Mouse (Mus musculus): ENCODE results near the gene Tead3. TPM values are rescaled to one million over a fixed set of nuclear protein-coding genes. Genes with fewer than 3 reads are reported as not detected.

Tead3 gene
- polyA plus RNA-seq, 1 experiment from 2014 or later = 1.9 TPM

DNA sequence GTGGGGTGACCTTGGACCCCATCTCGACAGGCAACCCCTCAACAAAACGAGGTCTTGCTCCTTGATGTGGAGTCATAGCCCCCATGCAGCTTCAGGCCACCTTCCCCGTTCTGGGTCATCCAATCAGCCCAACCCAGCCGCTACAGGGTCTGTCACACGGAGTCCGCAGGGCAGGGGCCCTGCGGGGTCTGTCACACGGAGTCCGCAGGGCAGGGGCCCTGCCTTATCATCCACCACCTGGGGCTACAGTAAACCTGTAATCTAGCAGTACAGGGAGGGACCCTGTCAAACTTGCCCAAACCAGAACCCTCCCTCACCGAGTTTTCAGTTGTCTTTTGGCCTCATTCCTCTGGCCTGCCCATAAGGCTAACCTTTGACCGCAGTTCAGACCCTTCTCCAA lies 1.4 kb upstream of the Tead3 start:
- Histone ChIP-seq H3K4me2 (peak overlapping the region; percentile 89), H3K4me3 (peak overlapping the region; percentile 72), H3K9me3 (replicated peaks) (no peaks in the 10 kb centered on the region), H3K27me3 (replicated peaks) (peaks cover 52% of the 10 kb centered on the region), H3K27ac (peak overlapping the region; percentile 88), H3K9ac (peak overlapping the region; percentile 78), H3K4me1 (peaks cover 69% of the 10 kb centered on the region), H3K36me3 (no peaks in the 10 kb centered on the region)
- WGBS (ENCODE audit: insufficient replicate concordance) = 3% methylated on average over 11 of the region's 11 CpGs
- peak; percentile 81 for ATAC-seq

DNA sequence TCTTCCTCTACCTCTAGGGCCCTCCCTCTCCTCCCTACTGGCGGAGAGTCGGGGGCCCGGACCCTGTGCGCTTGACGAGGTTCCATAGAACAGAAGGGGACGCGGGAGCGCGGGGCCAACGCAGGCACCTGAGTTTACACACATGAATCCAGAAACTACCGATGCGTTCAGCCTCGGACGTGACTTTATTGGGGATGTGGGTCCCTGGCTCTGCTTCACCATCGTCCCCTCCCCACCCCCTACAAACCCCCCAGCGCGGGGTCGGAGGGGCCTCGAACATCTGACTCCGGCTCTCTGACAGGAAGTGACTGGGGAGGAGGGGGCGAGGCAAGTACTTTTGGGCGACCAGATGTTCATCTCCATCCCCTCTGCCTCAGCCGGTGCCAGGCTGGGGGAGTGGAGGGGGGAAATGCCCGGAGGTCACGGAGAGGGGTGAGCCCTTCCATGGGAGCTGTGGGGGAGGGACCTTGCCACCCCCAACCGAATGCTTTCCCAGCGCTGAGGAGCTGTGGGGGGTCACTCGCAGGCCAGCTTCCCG lies 805 bp upstream of the Tead3 start:
- no peak for ATAC-seq
- H3K4me3 ChIP-seq = peak overlapping the region; percentile 72
- peak overlapping the region; percentile 89 for H3K4me2 ChIP-seq
- no peaks in the 10 kb centered on the region for H3K9me3 ChIP-seq (replicated peaks)
- 1% methylated on average over 29 of the region's 29 CpGs for WGBS (ENCODE audit: insufficient replicate concordance)
- H3K27ac ChIP-seq = peak overlapping the region; percentile 88
- peak overlapping the region; percentile 78 for H3K9ac ChIP-seq
- peaks cover 73% of the 10 kb centered on the region for H3K4me1 ChIP-seq
- H3K27me3 ChIP-seq (replicated peaks) = peaks cover 58% of the 10 kb centered on the region
- H3K36me3 ChIP-seq = no peaks in the 10 kb centered on the region

DNA sequence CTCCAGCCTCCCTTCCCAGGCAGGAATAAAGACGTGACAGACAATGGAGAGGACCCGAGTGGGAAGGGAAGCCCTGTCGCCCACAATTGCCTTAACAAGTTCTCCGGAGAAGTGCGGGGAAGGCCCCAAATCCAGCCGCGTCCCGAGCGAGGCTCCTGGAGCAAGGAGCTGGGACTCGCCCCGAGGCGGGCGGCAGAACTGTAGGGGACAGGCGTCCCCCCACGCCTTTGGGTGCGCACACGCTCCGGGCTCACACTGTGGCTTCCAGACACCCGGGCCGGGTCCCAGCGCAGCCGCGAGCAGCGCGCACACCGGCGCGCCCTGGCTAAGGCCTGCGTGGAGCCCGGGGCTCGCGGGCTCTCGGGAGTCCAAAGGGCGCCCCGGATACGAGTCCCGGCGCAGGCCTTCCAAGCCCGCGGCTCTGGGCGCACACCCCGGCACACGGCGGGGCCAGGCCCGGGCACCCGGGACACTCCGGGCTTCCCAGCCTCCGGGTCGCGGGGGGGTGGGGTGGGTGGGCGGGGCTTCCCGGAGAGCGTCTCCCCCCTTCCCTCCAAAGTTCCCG lies 634 bp downstream of the Tead3 start:
- peak; percentile 30 for ATAC-seq
- peak overlapping the region; percentile 78 for H3K9ac ChIP-seq
- H3K4me2 ChIP-seq = peak overlapping the region; percentile 89
- peak overlapping the region; percentile 88 for H3K27ac ChIP-seq
- H3K4me1 ChIP-seq = peaks cover 87% of the 10 kb centered on the region
- H3K36me3 ChIP-seq = no peaks in the 10 kb centered on the region
- no peaks in the 10 kb centered on the region for H3K9me3 ChIP-seq (replicated peaks)
- 1% methylated on average over 51 of the region's 54 CpGs for WGBS (ENCODE audit: insufficient replicate concordance)
- H3K27me3 ChIP-seq (replicated peaks) = peaks cover 63% of the 10 kb centered on the region
- peak overlapping the region; percentile 72 for H3K4me3 ChIP-seq

DNA sequence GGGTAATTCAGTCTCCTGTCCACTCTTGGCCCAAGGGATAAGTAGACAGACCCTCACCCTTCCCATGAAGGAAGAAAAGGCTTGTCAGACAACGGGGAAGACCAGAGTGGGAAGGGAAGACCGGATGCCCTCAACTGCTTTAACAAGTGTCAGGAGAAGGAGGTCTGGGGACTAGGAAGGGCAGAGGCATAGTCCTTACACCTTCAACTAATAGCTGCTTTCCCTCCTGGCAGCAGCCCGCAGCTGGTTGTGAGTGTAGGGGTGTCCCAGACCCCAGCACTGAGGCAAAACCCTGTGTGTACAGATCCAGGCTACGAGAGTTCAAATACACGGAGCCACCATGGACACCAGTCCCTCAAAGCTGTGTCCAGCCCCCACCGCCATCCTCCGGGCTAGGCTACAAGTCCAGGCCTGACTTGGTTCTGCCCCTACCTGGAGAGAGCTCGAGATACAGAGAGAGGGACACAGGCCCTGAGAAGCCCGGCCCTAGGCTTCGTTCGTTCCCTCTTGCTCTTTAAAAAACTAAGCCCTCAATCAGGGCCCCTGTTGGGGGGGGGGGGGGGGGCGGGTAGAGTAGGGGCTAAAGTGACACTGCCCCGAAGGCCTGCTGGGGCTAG lies 1.2 kb downstream of the Tead3 start:
- no peak for ATAC-seq
- Histone ChIP-seq H3K9me3 (replicated peaks) (no peaks in the 10 kb centered on the region), H3K27me3 (replicated peaks) (peaks cover 69% of the 10 kb centered on the region), H3K27ac (peak overlapping the region; percentile 88; the same call in 1 of the 2 replicates), H3K4me1 (peaks cover 94% of the 10 kb centered on the region), H3K36me3 (no peaks in the 10 kb centered on the region), H3K4me3 (peak overlapping the region; percentile 72), H3K9ac (peak overlapping the region; percentile 78), H3K4me2 (peak overlapping the region; percentile 89)
- WGBS (ENCODE audit: insufficient replicate concordance) = 24% methylated on average over 12 of the region's 13 CpGs

DNA sequence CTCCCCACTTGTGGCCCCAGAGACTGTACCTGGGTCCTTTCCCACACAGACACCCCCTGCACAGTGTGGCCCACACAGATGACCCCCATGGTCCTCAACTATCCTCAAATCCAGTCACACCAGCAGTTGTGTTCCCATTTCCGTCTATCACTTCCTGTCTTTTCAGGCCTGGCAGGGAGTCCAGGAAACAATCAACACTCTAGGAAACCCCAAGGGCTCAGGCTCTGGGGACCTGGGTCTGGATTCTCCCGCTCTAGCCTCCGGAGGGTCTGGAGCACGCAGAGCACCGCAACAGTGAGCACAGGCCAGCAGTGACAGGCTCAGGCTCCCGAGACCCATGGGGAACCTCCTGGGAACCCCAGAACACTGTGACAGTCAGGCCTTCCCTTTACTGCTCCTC lies 2.4 kb downstream of the Tead3 start:
- 45% methylated on average over 6 of the region's 6 CpGs for WGBS (ENCODE audit: insufficient replicate concordance)
- Histone ChIP-seq H3K4me2 (peak overlapping the region; percentile 89), H3K9ac (peak overlapping the region; percentile 14)

DNA sequence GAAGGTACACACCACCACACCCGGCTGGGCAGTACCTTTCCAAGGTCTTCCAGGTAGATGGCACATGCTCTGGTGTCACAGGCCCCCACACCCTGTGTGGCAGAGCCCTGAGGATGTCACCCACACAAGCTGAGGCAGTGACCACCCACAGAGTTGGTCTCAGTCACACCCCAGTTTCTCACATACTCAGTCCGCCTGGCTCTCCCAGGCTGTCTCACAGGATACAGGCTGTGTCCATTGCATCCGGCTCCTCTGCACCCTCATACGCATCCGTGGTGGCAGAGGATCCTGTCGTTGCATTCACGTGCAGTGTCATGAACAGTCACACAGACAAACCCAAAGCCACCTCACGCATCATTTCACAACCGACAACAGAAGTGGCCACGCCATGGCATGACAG lies 3.3 kb downstream of the Tead3 start:
- Histone ChIP-seq H3K4me1 (peaks cover 96% of the 10 kb centered on the region), H3K9ac (no peak overlapping the region), H3K27me3 (replicated peaks) (peaks cover 84% of the 10 kb centered on the region), H3K9me3 (replicated peaks) (no peaks in the 10 kb centered on the region), H3K27ac (no peak overlapping the region), H3K4me3 (no peak overlapping the region), H3K36me3 (no peaks in the 10 kb centered on the region), H3K4me2 (no peak overlapping the region)
- WGBS (ENCODE audit: insufficient replicate concordance) = 67% methylated on average over 10 of the region's 10 CpGs
- ATAC-seq = no peak

More for the DNA sequence above, 2.4 kb downstream of the Tead3 start:
- peaks cover 96% of the 10 kb centered on the region for H3K4me1 ChIP-seq
- peaks cover 76% of the 10 kb centered on the region for H3K27me3 ChIP-seq (replicated peaks)
- no peak for ATAC-seq
- H3K9me3 ChIP-seq (replicated peaks) = no peaks in the 10 kb centered on the region
- no peak overlapping the region for H3K4me3 ChIP-seq
- H3K27ac ChIP-seq = no peak overlapping the region
- H3K36me3 ChIP-seq = no peaks in the 10 kb centered on the region

DNA sequence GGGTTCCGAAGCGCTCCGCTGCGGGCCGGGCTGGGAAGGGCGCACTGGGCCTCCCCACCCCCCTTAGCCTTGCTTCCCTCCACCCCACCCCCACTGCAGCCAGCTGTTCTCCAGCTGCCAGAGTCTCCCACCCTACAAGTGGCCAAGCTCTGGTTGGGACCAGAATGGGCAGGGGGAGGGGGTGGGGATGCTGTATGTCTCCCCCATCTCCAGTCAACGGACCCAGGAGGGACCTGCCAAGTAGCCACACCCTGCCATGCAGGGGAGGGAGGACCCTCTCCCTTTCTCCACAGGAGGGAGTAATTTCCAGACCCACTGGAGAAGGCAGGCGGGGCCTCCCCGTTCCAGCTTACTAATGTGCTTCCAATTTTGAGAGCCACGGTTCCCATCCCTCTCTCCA lies 4.7 kb downstream of the Tead3 start:
- no peak for ATAC-seq
- H3K4me3 ChIP-seq = no peak overlapping the region
- H3K9ac ChIP-seq = no peak overlapping the region
- H3K27ac ChIP-seq = peak overlapping the region; percentile 54; the same call in 1 of the 2 replicates
- H3K27me3 ChIP-seq (replicated peaks) = peaks cover 86% of the 10 kb centered on the region
- peak overlapping the region; percentile 16; the same call in 1 of the 2 replicates for H3K4me2 ChIP-seq
- peaks cover 94% of the 10 kb centered on the region for H3K4me1 ChIP-seq
- H3K9me3 ChIP-seq (replicated peaks) = no peaks in the 10 kb centered on the region
- 0 out of 2 replicates have a peak, but pooled peaks cover under 1% of the 10 kb centered on the region for H3K36me3 ChIP-seq
- 20% methylated on average over 10 of the region's 10 CpGs for WGBS (ENCODE audit: insufficient replicate concordance)

DNA sequence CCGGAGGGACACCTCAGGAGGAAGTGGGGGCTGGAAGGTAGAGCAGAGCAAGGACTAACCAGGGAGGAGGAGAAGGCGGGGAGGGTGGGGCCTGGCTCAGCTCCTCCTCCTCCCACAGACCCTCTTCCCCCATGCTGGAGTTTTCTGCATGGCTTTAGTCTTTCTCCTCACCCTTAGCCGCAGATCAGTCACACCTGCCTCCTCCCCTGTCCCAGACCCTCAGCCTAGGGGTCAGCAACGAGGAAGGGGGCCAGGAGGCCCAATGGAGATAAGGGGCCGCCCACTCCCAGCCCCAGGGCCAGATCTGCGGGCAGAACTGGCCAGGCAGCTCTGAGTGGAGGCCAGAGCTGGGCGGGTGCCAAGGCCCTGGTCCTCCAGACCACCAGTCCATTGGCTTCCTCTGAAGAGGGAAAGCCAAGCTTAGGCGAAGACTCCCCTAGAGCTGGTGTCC lies 5.3 kb downstream of the Tead3 start:
- H3K27ac ChIP-seq = peak overlapping the region; percentile 54
- H3K36me3 ChIP-seq = peaks cover 6% of the 10 kb centered on the region
- H3K4me1 ChIP-seq = peaks cover 96% of the 10 kb centered on the region
- H3K27me3 ChIP-seq (replicated peaks) = peaks cover 90% of the 10 kb centered on the region
- H3K4me3 ChIP-seq = no peak overlapping the region
- 22% methylated on average over 8 of the region's 8 CpGs for WGBS (ENCODE audit: insufficient replicate concordance)
- no peak overlapping the region for H3K9ac ChIP-seq
- no peaks in the 10 kb centered on the region for H3K9me3 ChIP-seq (replicated peaks)
- no peak for ATAC-seq
- peak overlapping the region; percentile 16; the same call in 1 of the 2 replicates for H3K4me2 ChIP-seq

DNA sequence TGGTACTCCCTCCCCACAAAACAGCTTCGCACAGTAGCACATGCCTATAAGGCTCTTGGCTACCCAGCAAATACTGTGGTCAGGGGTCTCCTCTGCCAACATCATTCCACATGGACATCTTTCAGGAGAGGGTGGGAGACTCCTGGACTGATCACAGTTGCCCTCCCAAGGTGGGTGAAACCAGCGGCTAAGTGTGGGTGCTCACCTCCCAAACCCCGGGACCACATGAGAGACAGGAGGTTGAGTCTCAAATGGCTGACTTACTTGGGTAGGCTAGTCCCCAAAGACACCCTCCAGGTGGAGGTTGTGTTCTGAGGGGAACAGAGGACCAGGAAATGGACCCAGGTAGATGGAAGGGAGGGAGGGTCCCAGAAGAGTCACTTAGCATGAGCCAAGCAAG lies 5.9 kb downstream of the Tead3 start:
- whole genome bisulfite sequencing (ENCODE audit: insufficient replicate concordance) = 53% methylated on average over 3 of the region's 3 CpGs
- Histone ChIP-seq H3K27me3 (replicated peaks) (peaks cover 86% of the 10 kb centered on the region), H3K9ac (no peak overlapping the region)

DNA sequence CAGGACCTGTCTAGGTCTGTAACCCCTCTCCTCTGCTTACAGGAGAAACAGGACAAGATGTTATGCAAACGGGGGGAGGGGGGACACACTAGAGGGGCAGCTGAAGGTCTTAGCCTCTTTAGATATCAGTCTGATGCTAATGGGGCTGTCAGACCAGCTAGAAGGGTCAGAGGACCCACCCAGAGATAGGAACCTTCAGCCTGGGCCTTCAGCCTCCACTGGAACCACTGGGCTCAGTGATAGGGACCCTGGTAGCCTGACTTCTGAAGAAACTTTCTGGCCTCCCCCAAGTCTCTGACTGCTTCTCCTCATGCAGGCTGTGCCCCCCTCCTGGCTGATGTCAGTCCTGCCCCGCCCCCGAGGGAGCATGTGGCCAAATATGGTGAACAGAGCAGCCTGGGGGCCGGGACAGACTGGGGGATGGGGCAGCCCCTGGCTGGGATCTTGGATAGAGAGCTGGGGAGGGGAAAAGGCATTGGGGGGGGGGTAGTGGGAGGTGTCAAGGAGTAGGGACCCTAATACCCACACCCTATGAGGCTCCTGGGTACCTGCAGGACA lies 6.5 kb downstream of the Tead3 start:
- 36% methylated on average over 4 of the region's 4 CpGs for WGBS (ENCODE audit: insufficient replicate concordance)
- H3K27ac ChIP-seq = peak overlapping the region; percentile 54; the same call in 1 of the 2 replicates
- ATAC-seq = no peak
- 0 out of 2 replicates have a peak overlapping the region, but pooled peaks have one; percentile 16 for H3K4me2 ChIP-seq
- no peaks in the 10 kb centered on the region for H3K9me3 ChIP-seq (replicated peaks)
- peaks cover 84% of the 10 kb centered on the region for H3K4me1 ChIP-seq
- H3K27me3 ChIP-seq (replicated peaks) = peaks cover 81% of the 10 kb centered on the region
- H3K9ac ChIP-seq = no peak overlapping the region
- no peak overlapping the region for H3K4me3 ChIP-seq
- peaks cover 18% of the 10 kb centered on the region for H3K36me3 ChIP-seq

More for the DNA sequence above, 5.9 kb downstream of the Tead3 start:
- no peak overlapping the region for H3K4me3 ChIP-seq
- peaks cover 90% of the 10 kb centered on the region for H3K4me1 ChIP-seq
- peaks cover 12% of the 10 kb centered on the region for H3K36me3 ChIP-seq
- H3K9me3 ChIP-seq (replicated peaks) = no peaks in the 10 kb centered on the region
- peak overlapping the region; percentile 54; the same call in 1 of the 2 replicates for H3K27ac ChIP-seq
- no peak for ATAC-seq
- H3K4me2 ChIP-seq = no peak overlapping the region

DNA sequence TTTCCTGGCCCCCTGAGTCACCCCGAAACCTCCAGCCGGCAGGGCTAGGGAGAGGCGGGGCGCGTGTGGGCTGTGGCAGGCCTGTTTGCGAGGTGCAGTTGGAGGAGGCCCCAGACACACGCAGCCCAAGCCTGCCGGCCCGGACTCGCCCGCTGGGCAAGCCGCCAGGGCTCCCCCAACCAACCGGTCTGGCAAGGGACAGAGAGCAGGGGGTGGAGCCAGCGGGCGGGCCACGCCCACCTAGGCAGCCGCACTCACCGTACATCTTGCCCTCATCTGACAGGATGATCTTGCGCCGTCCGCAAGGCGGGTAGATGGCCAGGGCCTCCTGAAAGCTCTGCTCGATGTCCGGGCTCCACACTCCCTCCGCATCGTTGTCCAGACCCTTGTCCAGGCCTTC lies 9.5 kb downstream of the Tead3 start:
- peaks cover 53% of the 10 kb centered on the region for H3K27me3 ChIP-seq (replicated peaks)
- H3K27ac ChIP-seq = peak overlapping the region; percentile 41; the same call in 1 of the 2 replicates
- peak overlapping the region; percentile 17; the same call in 1 of the 2 replicates for H3K9ac ChIP-seq
- no peaks in the 10 kb centered on the region for H3K9me3 ChIP-seq (replicated peaks)
- peak; percentile 55 for ATAC-seq
- WGBS (ENCODE audit: insufficient replicate concordance) = 10% methylated on average over 26 of the region's 26 CpGs
- peaks cover 56% of the 10 kb centered on the region for H3K4me1 ChIP-seq
- H3K36me3 ChIP-seq = peaks cover 45% of the 10 kb centered on the region
- peak overlapping the region; percentile 23 for H3K4me3 ChIP-seq
- peak overlapping the region; percentile 51 for H3K4me2 ChIP-seq

DNA sequence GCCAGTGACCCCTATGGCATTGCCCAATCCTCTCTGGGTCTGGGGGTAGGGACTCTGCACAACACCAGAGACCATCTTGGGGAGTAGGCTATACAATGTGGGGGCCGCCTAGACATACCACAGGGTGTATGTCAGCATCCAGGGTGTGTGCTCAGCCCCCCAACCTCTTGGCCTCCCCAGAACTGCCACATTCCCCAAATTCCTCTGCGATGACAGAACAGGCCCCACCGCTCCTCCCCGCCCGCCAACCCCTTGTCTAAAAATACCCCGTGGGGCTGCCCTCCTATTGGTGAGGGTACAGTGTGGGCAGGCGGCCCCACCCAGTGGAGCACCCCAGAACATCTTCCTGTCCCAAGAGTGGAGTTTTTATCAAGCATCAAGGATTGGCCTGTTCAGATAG lies 10.0 kb downstream of the Tead3 start:
- H3K27ac ChIP-seq = peak overlapping the region; percentile 41; the same call in 1 of the 2 replicates
- peaks cover 51% of the 10 kb centered on the region for H3K4me1 ChIP-seq
- no peaks in the 10 kb centered on the region for H3K9me3 ChIP-seq (replicated peaks)
- H3K27me3 ChIP-seq (replicated peaks) = peaks cover 49% of the 10 kb centered on the region
- H3K36me3 ChIP-seq = peaks cover 50% of the 10 kb centered on the region
- WGBS (ENCODE audit: insufficient replicate concordance) = 59% methylated on average over 7 of the region's 7 CpGs
- no peak overlapping the region for H3K4me3 ChIP-seq
- H3K9ac ChIP-seq = peak overlapping the region; percentile 17; the same call in 1 of the 2 replicates
- peak overlapping the region; percentile 51 for H3K4me2 ChIP-seq
- no peak for ATAC-seq
